Mouse (Mus musculus) small intestine, adult 2 months (tissue): Measurements from ENCODE around the gene Ccdc144b. TPM values are rescaled to one million over a fixed set of nuclear protein-coding genes. Genes with fewer than 3 reads are reported as not detected.

Source experiments
- H3K27ac ChIP-seq: fragments of 200-500 bp; 2 replicates; pipeline ENCODE4 v1.5.1; 2012; ENCODE audit warnings: low read depth, low read length, control low read depth, inconsistent platforms; ENCODE audit not compliant: insufficient read depth
- H3K27me3 ChIP-seq: fragments of 200-500 bp; 2 replicates; pipeline ENCODE4 v1.6.1; 2012; ENCODE audit warnings: mild to moderate bottlenecking, moderate library complexity, low read length, inconsistent platforms; ENCODE audit not compliant: control insufficient read depth, insufficient read depth
- H3K36me3 ChIP-seq: fragments of 200-500 bp; 2 replicates; pipeline ENCODE4 v1.6.1; 2012; ENCODE audit warnings: mild to moderate bottlenecking, low read length, control low read depth, inconsistent platforms; ENCODE audit not compliant: control insufficient read depth, insufficient read depth
- H3K4me1 ChIP-seq: fragments of 200-500 bp; 2 replicates; pipeline ENCODE4 v1.6.1; 2012; ENCODE audit warnings: low read length, inconsistent platforms, mixed read lengths; ENCODE audit not compliant: control insufficient read depth, insufficient read depth, insufficient read length
- H3K4me3 ChIP-seq: fragments of 200-500 bp; 2 replicates; pipeline ENCODE4 v1.5.1; 2012; ENCODE audit warnings: low read depth, mild to moderate bottlenecking, control low read depth, inconsistent platforms, low read length, moderate library complexity
- CTCF ChIP-seq: fragments of 200-500 bp; IDR thresholded peaks from 2 replicates; pipeline ENCODE4 v1.5.1; 2012; ENCODE audit warnings: low read depth, mild to moderate bottlenecking, control low read depth, inconsistent platforms, low read length, moderate library complexity, mixed read lengths; ENCODE audit not compliant: insufficient replicate concordance, insufficient read length; ENCODE audit errors: extremely low read depth
- POLR2A ChIP-seq: fragments of 200-500 bp; IDR thresholded peaks from 2 replicates; pipeline ENCODE4 v1.6.1; 2012; ENCODE audit warnings: low read depth, mild to moderate bottlenecking, control low read depth, inconsistent platforms, low read length, moderate library complexity
- WGBS: fragments of 180-500 bp; shearing (Covaris S2); methylation state at CpG from one replicate; pipeline ENCODE4 v1.1.7; 2018; 5-methylcytosine and 5-hydroxymethylcytosine counted together
- polyA plus RNA-seq: library from polyadenylated mRNA; depleted of rRNA; stranded (reverse); fragments of >200 nt; gene quantifications from 2 replicates; pipeline ENCODE4 v1.2.3, GENCODE M21; 2012; rRNA removed

Ccdc144b gene
- polyA plus RNA-seq, 1 experiment = not detected

GRCm38 (mm10) chr3:35970441-35970840 is 82.9 kb downstream of the Ccdc144b start:
- Histone ChIP-seq H3K4me1 (no peaks in the 10 kb centered on the region), H3K36me3 (peaks cover 4% of the 10 kb centered on the region), H3K27ac (no peak overlapping the region), H3K27me3 (no peaks in the 10 kb centered on the region), H3K4me3 (no peak overlapping the region)
- WGBS = 53% methylated on average over 4 of the region's 4 CpGs
- TF ChIP-seq CTCF = no peak
- TF ChIP-seq POLR2A = no peak

GRCm38 (mm10) chr3:35967366-35967921 is 85.9 kb downstream of the Ccdc144b start:
- H3K4me1 ChIP-seq = no peaks in the 10 kb centered on the region
- peaks cover 11% of the 10 kb centered on the region for H3K36me3 ChIP-seq
- H3K27me3 ChIP-seq = no peaks in the 10 kb centered on the region
- TF ChIP-seq POLR2A = no peak
- TF ChIP-seq CTCF = no peak
- 68% methylated on average over 8 of the region's 8 CpGs for WGBS
- no peak overlapping the region for H3K4me3 ChIP-seq
- no peak overlapping the region for H3K27ac ChIP-seq

GRCm38 (mm10) chr3:35966493-35966892 is 86.9 kb downstream of the Ccdc144b start:
- Histone ChIP-seq H3K4me3 (no peak overlapping the region), H3K36me3 (peaks cover 13% of the 10 kb centered on the region)
- WGBS = 78% methylated on average over 2 of the region's 2 CpGs

GRCm38 (mm10) chr3:35964928-35965327 is 88.4 kb downstream of the Ccdc144b start:
- Histone ChIP-seq H3K4me3 (no peak overlapping the region), H3K4me1 (no peaks in the 10 kb centered on the region), H3K36me3 (peaks cover 16% of the 10 kb centered on the region), H3K27me3 (no peaks in the 10 kb centered on the region), H3K27ac (no peak overlapping the region)
- 77% methylated on average over 4 of the region's 4 CpGs for WGBS
- TF ChIP-seq CTCF = no peak
- TF ChIP-seq POLR2A = no peak

More at GRCm38 (mm10) chr3:35966493-35966892, 86.9 kb downstream of the Ccdc144b start:
- H3K4me1 ChIP-seq = no peaks in the 10 kb centered on the region
- H3K27ac ChIP-seq = no peak overlapping the region
- H3K27me3 ChIP-seq = no peaks in the 10 kb centered on the region
- no peak for TF ChIP-seq CTCF
- no peak for TF ChIP-seq POLR2A

GRCm38 (mm10) chr3:35963921-35964320 is 89.4 kb downstream of the Ccdc144b start:
- 93% methylated on average over 5 of the region's 5 CpGs for WGBS

GRCm38 (mm10) chr3:35963401-35963800 is 89.9 kb downstream of the Ccdc144b start:
- TF ChIP-seq POLR2A (no peak), CTCF (no peak)
- WGBS = 95% methylated on average over 4 of the region's 4 CpGs
- no peaks in the 10 kb centered on the region for H3K4me1 ChIP-seq
- peaks cover 16% of the 10 kb centered on the region for H3K36me3 ChIP-seq
- no peak overlapping the region for H3K4me3 ChIP-seq
- no peak overlapping the region for H3K27ac ChIP-seq
- H3K27me3 ChIP-seq = no peaks in the 10 kb centered on the region

More at GRCm38 (mm10) chr3:35963921-35964320, 89.4 kb downstream of the Ccdc144b start:
- Histone ChIP-seq H3K4me1 (no peaks in the 10 kb centered on the region), H3K27ac (no peak overlapping the region), H3K4me3 (no peak overlapping the region), H3K36me3 (peaks cover 16% of the 10 kb centered on the region), H3K27me3 (no peaks in the 10 kb centered on the region)
- no peak for TF ChIP-seq POLR2A

GRCm38 (mm10) chr3:35962967-35963366 is 90.4 kb downstream of the Ccdc144b start:
- Histone ChIP-seq H3K4me1 (no peaks in the 10 kb centered on the region), H3K27me3 (no peaks in the 10 kb centered on the region), H3K4me3 (no peak overlapping the region), H3K36me3 (peaks cover 16% of the 10 kb centered on the region), H3K27ac (no peak overlapping the region)
- TF ChIP-seq POLR2A (no peak), CTCF (peak; percentile 9; the same call in 1 of the 2 replicates)
- 90% methylated on average over 5 of the region's 5 CpGs for WGBS

Other genes starting within 250 kb of the Ccdc144b start
- gene Dcun1d1, start 116.1 kb downstream of the Ccdc144b start, polyA plus RNA-seq = 0.50 and 4.6 TPM in 2 replicates
- gene Mccc1, start 52.9 kb downstream of the Ccdc144b start, polyA plus RNA-seq = 3.7 and 7.1 TPM in 2 replicates
- gene Acad9, start 12.4 kb upstream of the Ccdc144b start, polyA plus RNA-seq = 3.9 and 5.9 TPM in 2 replicates
- 0.13 and 0.29 TPM in 2 replicates for gene D3Ertd254e, start 97.5 kb upstream of the Ccdc144b start, polyA plus RNA-seq
- not detected in 2 replicates for gene Qrfpr, start 168.8 kb upstream of the Ccdc144b start, polyA plus RNA-seq